Mouse (Mus musculus) gastrocnemius, postnatal 10 days (tissue): Measurements from ENCODE around the gene Gm10840. TPM values are rescaled to one million over a fixed set of nuclear protein-coding genes. Genes with fewer than 3 reads are reported as not detected.
"Not testable (repeated sequence)": the region's sequence is repeated elsewhere in the genome, so short reads cannot be mapped to it uniquely, and the experiment has no call there.

Experiments
- DNase-seq: peaks from one replicate; pipeline ENCODE4 v3.0.0; 2021; ENCODE audit warnings: mixed read lengths
- total RNA-seq, 2 experiments: library from RNA; stranded (reverse); gene quantifications; 2 replicates each; pipeline ENCODE4 v1.2.3; 2021

Gm10840 gene
- total RNA-seq, 2 experiments from 2014 or later = not detected

GRCm38 (mm10) chr11:106198277-106198676, 37.6 kb downstream of the Gm10840 start:
- no peak for DNase-seq

- DNase-seq = not testable (repeated sequence)
These were observed 39.3 kb downstream of the Gm10840 start for GRCm38 (mm10) chr11:106199997-106200396.

DNA sequence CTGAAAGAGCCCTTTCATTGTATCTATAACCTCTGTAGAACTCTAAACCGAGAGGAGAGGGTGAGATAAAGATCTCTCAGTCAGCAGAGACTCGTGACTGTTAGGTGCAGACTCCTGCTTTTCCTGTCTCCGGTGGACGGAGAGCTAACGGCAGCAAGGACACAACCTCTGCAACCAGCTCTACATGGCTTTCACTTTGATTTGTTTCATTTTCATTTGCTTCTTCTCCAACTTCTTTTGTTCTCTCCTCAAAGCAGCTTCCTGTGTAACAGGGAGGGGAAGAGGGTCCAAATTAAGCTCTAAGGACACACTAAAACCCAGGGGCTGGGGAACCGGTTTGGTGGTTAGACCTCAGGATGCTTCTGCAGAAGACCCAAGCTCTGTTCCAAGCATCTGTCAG, 40.1 kb downstream of the Gm10840 start:
- DNase-seq = no peak

DNA sequence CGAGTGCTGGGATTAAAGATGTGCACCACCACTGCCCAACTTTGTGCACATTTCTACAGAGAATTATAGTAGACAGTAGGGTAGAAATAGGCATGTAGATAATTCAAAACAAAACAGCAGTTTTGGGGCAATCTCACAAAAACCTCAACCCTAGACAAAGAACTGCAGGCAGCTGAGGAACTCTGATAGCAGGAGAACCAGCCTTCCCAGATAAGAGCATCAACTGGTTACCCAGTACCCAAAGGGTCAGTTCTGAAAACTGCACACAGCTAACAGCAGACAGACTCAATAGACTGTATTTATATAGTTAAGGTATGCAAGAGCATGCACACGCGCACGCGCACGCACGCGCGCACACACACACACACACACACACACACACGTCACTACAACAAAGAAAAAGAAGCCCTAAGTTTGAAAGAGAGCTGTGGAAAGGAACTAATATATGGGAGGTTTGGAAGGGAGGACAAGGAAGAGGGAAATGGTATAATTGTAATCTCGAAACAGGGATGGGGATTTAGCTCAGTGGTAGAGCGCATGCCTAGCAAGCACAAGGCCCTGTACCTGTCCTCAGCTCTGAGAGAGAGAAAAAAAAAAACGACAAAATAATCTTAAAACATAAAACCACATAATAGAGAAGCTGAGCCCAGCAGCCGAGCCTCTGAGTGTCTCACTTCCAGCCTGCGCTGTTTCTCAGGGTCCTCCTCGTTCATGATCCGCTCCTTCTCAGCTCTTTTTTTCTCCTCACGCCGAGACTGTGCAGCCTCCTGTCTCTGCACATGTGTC, 40.9 kb downstream of the Gm10840 start:
- DNase-seq = no peak

DNA sequence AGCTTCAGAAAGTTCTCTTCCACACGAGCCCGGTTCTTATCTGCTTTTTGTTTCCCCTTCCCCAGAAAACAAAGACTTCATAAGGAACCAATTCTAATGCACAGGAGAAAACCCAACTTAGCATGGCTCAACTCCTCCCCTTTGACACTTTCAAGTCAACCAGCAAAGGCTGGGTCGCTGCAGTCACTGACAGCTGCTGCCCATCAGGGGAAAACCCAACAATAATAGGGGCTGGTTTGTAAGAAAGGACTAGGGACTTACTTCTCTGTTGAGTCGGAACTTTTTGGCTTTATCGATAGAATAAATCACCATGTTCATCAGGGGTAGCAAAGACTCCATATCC, 41.4 kb downstream of the Gm10840 start, which contains the start of gene Strada:
TSS of gene Strada (minus strand) at position 46 of the 343 bp plus-strand sequence.
- DNase-seq = no peak

Other genes starting within 250 kb of the Gm10840 start
- 1 to 10 TPM; 5.8 to 6.6 TPM for gene Cyb561, start 207.5 kb upstream of the Gm10840 start, total RNA-seq
- gene Ace, start 192.9 kb upstream of the Gm10840 start, total RNA-seq = 10 to 100 TPM; 40.0 to 40.5 TPM
- gene Ace3, start 166.2 kb upstream of the Gm10840 start, total RNA-seq = not detected
- gene Kcnh6, start 152.7 kb upstream of the Gm10840 start, total RNA-seq = not detected
- gene Dcaf7, start 124.0 kb upstream of the Gm10840 start, total RNA-seq = 10 to 100 TPM; 39.2 to 40.9 TPM
- gene Taco1, start 94.8 kb upstream of the Gm10840 start, total RNA-seq = 10 to 100 TPM; 25.3 to 31.4 TPM
- 10 to 100 TPM; 26.5 to 33.3 TPM for gene Map3k3, start 76.2 kb upstream of the Gm10840 start, total RNA-seq
- 10 to 100 TPM; 13.2 to 18.1 TPM for gene Limd2, start within 50 bp of the Gm10840 start, total RNA-seq
- gene Strada, start 41.3 kb downstream of the Gm10840 start, total RNA-seq = 10 to 100 TPM; 21.5 to 22.8 TPM
- gene Ccdc47, start 55.5 kb downstream of the Gm10840 start, total RNA-seq = 10 to 100 TPM; 73.6 to 75.8 TPM
- gene Ddx42, start 56.1 kb downstream of the Gm10840 start, total RNA-seq = 10 to 100 TPM; 30.1 to 35.8 TPM
- gene Ftsj3, start 95.2 kb downstream of the Gm10840 start, total RNA-seq = 10 to 100 TPM; 27.4 to 32.8 TPM
- gene Psmc5, start 95.3 kb downstream of the Gm10840 start, total RNA-seq = 100 to 1,000 TPM; 134 to 152 TPM
- gene Smarcd2, start 112.1 kb downstream of the Gm10840 start, total RNA-seq = 10 to 100 TPM; 23.6 to 27.3 TPM
- gene Tcam1, start 115.8 kb downstream of the Gm10840 start, total RNA-seq = under 1 TPM; 0.09 to 0.21 TPM
- gene Gh, start 141.0 kb downstream of the Gm10840 start, total RNA-seq = not detected
- gene Cd79b, start 153.9 kb downstream of the Gm10840 start, total RNA-seq = 1 to 10 TPM in 1 of 2 experiments, under 1 TPM in 1; 0.80 to 2.8 TPM
- 100 to 1,000 TPM; 137 to 145 TPM for gene Scn4a, start 192.4 kb downstream of the Gm10840 start, total RNA-seq
- gene Prr29, start 204.6 kb downstream of the Gm10840 start, total RNA-seq = 10 to 100 TPM; 11.4 to 11.5 TPM
- 10 to 100 TPM; 13.3 to 18.6 TPM for gene Icam2, start 227.2 kb downstream of the Gm10840 start, total RNA-seq